Mouse (Mus musculus) right cerebral cortex, postnatal 4 days (tissue): ENCODE measurements at regions not wholly inside any gene's neighbourhood (a gene's known extent, or its start where the extent isn't known, plus 50 kb on each side); places are given as distances from the start of the nearest gene placed in this dataset.
A peak's percentile ranks its signal among the peaks of the same experiment; 100 is the strongest.

Experiments used
- DNase-seq: peaks from one replicate; pipeline ENCODE4 v3.0.0-alpha.2; 2022

- no peak for DNase-seq
Measured at GRCm38 (mm10) chr16:74984207-74984606, 572.6 kb upstream of the Robo2 start.

GRCm38 (mm10) chr16:74966099-74966498 is 554.5 kb upstream of the Robo2 start:
- DNase-seq, result no peak

GRCm38 (mm10) chr16:74929739-74930138 is 518.1 kb upstream of the Robo2 start:
- no peak for DNase-seq

GRCm38 (mm10) chr16:74900835-74901234 is 489.2 kb upstream of the Robo2 start:
- DNase-seq, result peak; percentile 23

GRCm38 (mm10) chr16:74887724-74888123 is 476.1 kb upstream of the Robo2 start:
- DNase-seq, result no peak

- no peak for DNase-seq
Measured at GRCm38 (mm10) chr16:74878603-74879002, 467.0 kb upstream of the Robo2 start.

GRCm38 (mm10) chr16:74873756-74874155 is 462.1 kb upstream of the Robo2 start:
- DNase-seq, result no peak

GRCm38 (mm10) chr16:74857752-74858151 is 446.1 kb upstream of the Robo2 start:
- no peak for DNase-seq

- no peak for DNase-seq
Measured at GRCm38 (mm10) chr16:74840006-74840405, 428.4 kb upstream of the Robo2 start.

- DNase-seq, result no peak
Measured at GRCm38 (mm10) chr16:74814386-74814785, 402.8 kb upstream of the Robo2 start.

GRCm38 (mm10) chr16:74809154-74809825 is 397.7 kb upstream of the Robo2 start:
- no peak for DNase-seq

- no peak for DNase-seq
Measured at GRCm38 (mm10) chr16:74806775-74807174, 395.1 kb upstream of the Robo2 start.

GRCm38 (mm10) chr16:74801296-74801695 is 389.7 kb upstream of the Robo2 start:
- DNase-seq, result peak; percentile 56

GRCm38 (mm10) chr16:74796303-74796653 is 384.7 kb upstream of the Robo2 start:
- no peak for DNase-seq

GRCm38 (mm10) chr16:74795360-74796302 is 384.0 kb upstream of the Robo2 start:
- no peak for DNase-seq

GRCm38 (mm10) chr16:74785365-74786119 is 373.9 kb upstream of the Robo2 start:
- DNase-seq, result no peak

GRCm38 (mm10) chr16:74780388-74780787 is 368.8 kb upstream of the Robo2 start:
- no peak for DNase-seq

GRCm38 (mm10) chr16:74768264-74768663 is 356.6 kb upstream of the Robo2 start:
- DNase-seq, result no peak

GRCm38 (mm10) chr16:74756720-74757345 is 345.2 kb upstream of the Robo2 start:
- no peak for DNase-seq

- DNase-seq, result no peak
Measured at GRCm38 (mm10) chr16:74750900-74751299, 339.3 kb upstream of the Robo2 start.

- DNase-seq, result no peak
Measured at GRCm38 (mm10) chr16:74749006-74749405, 337.4 kb upstream of the Robo2 start.

- no peak for DNase-seq
Measured at GRCm38 (mm10) chr16:74743512-74743911, 331.9 kb upstream of the Robo2 start.
